Mouse (Mus musculus): Measurements from ENCODE around the gene 4930579G24Rik.

DNA sequence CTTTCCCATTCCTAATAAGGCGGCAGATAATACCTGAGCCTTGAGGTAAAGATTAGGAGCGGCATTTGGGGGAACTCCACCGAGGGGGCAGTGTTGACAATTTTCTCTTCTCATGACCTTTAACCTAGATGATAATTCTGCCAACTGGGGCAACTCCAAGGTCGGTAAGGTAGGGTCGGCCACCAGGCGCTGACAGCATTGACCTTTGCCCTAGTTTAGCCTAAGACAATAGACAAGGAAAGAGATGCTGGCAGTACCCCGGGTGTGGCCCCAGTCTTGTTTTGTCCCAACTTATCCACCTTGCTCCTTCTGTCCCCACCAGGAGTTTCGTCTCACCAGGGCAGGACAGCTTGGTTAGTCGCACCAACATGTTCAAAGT, 708 bp upstream of the 4930579G24Rik start:
- TF ChIP-seq CTCF (IDR thresholded peaks at IDR 0.05; ENCODE audit: control insufficient read depth, insufficient read depth, low read length) (no peak), POLR2A (IDR thresholded peaks at IDR 0.05; ENCODE audit: borderline replicate concordance, control insufficient read depth, low read depth, low read length) (no peak)
